9 mouse cellular contexts compared by ENCODE assay signal in the genomic region with DNA sequence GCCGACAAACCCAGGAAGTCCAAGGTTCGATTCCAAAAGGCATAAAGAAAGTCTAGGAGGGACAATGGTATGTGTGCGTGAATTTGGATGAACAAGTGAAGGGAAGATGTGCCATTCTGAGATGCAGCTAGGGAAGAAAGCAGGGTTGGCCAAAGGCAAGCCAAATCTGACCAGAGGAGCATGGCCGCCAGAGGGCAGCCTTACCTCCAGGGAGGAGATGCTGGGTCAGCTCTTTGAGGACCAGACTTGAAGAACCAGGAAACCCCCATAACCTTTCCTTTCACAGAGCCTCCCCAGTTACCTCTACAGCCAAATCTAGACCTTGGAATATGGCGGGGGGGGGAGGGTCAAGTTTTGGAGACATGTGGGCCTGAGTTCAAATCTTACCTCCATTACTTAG.
DNase-seq lines count a peak whose midpoint lies in the region; ATAC-seq and TF ChIP-seq lines count a peak whose summit lies in the region.
"Had no signal": no experiment of that assay in that cellular context is flagged by ENCODE, and none has a peak within 500 bp of the region (broad histone marks: within the 10 kb centered on the region; RNA-seq: fewer than 3 reads in every experiment).

No protein-coding gene starts in this region.

- no peaks in the 10 kb centered on the region for H3K36me3 ChIP-seq in liver, embryonic 11.5 days (ENCODE audit: control insufficient read depth, insufficient read depth, low read length)

- WGBS in liver, embryonic 11.5 days, result 42% methylated on average over 5 of the region's 5 CpGs

- peak; percentile 65 for TF ChIP-seq CTCF in left cerebral cortex, adult 2 months (IDR thresholded peaks at IDR 0.05)

- no peaks in the 10 kb centered on the region for H3K27me3 ChIP-seq in liver, embryonic 11.5 days (replicated peaks; ENCODE audit: control insufficient read depth, insufficient read depth, low read length)

- no peak for ATAC-seq in liver, embryonic 11.5 days (replicated peaks; ENCODE audit: low FRiP score)

- H3K27ac ChIP-seq in left cerebral cortex, adult 2 months, result no peak overlapping the region
- no peak overlapping the region for H3K27ac ChIP-seq in liver, embryonic 11.5 days (ENCODE audit: low read depth, low read length)
- H3K27ac ChIP-seq: macrophage had no signal

- H3K4me2 ChIP-seq in liver, embryonic 11.5 days, result no peak overlapping the region

- intact Hi-C loops in left cerebral cortex, adult 2 months (cut with DNase I), result loop anchor here (5.0 to 10.0 kb wide), 2 partner anchors 242 to 335 kb away; no protein-coding TSS in a partner anchor

- no peak overlapping the region for H3K4me3 ChIP-seq in left cerebral cortex, adult 2 months
- H3K4me3 ChIP-seq in liver, embryonic 11.5 days (ENCODE audit: low read depth, low read length), result no peak overlapping the region

- H3K4me1 ChIP-seq in liver, embryonic 11.5 days (replicated peaks; ENCODE audit: control insufficient read depth, insufficient read depth, low read length), result no peaks in the 10 kb centered on the region

- H3K9ac ChIP-seq in liver, embryonic 11.5 days (ENCODE audit: low read depth, low read length), result no peak overlapping the region

- H3K9me3 ChIP-seq in liver, embryonic 11.5 days (ENCODE audit: control insufficient read depth, low read length), result no peaks in the 10 kb centered on the region

- DNase-seq in cerebellum, adult 18-20 months, result peak; percentile 62 to 74
- DNase-seq in cerebellum, adult 9-11 months, result no peak
- peak in 1 of 2 experiments; percentile 61 for DNase-seq in left cerebral cortex, adult 2 months (ENCODE audit: extremely low spot score in 1 of 2, low spot score in 2 of 2)
- no peak for DNase-seq in left cerebral cortex, adult 8-10 months (ENCODE audit: low spot score in 2 of 2)
- peak; percentile 80 for DNase-seq in adrenal gland, postnatal 10 days
- peak; percentile 36 for DNase-seq in forelimb bud, embryonic 11.5 days (ENCODE audit: low read depth, low spot score)
- peak; percentile 35 for DNase-seq in liver, embryonic 11.5 days (ENCODE audit: low spot score)
- peak; percentile 35 to 41 for DNase-seq in spleen, postnatal 36 days (ENCODE audit: low spot score in 2 of 2)

Comparison
In these comparisons a context has a peak if more than half of its experiments do, and no peak if none do; other contexts are left out.
1. DNase-seq: peak in cerebellum, adult 18-20 months (2 of 2), adrenal gland, postnatal 10 days (single experiment), forelimb bud, embryonic 11.5 days (single experiment), liver, embryonic 11.5 days (single experiment) and spleen, postnatal 36 days (2 of 2); none in cerebellum, adult 9-11 months (single experiment) and left cerebral cortex, adult 8-10 months (0 of 2).